Mouse (Mus musculus) neural tube, embryonic 15.5 days (tissue): ENCODE results near the gene Cpeb1. TPM values are rescaled to one million over a fixed set of nuclear protein-coding genes. Genes with fewer than 3 reads are reported as not detected.
"Not testable (repeated sequence)": the region's sequence is repeated elsewhere in the genome, so short reads cannot be mapped to it uniquely, and the experiment has no call there.

Source experiments
- ATAC-seq: fragments of 200-750 bp; cut with Nextera tagmentation; 2 replicates; pipeline ENCODE4 v1.8.0; 2017; ENCODE audit warnings: mild to moderate bottlenecking, moderate TSS enrichment, moderate library complexity; ENCODE audit not compliant: low FRiP score
- H3K27ac ChIP-seq: fragments of 300-500 bp; sonication (generic); replicated peaks from 2 replicates; pipeline ENCODE4 v1.5.1; 2015; ENCODE audit warnings: mild to moderate bottlenecking, inconsistent platforms
- H3K27me3 ChIP-seq: fragments of 300-500 bp; sonication (generic); replicated peaks from 2 replicates; pipeline ENCODE4 v1.6.1; 2015; ENCODE audit warnings: inconsistent platforms
- H3K36me3 ChIP-seq: fragments of 300-500 bp; sonication (generic); 2 replicates; pipeline ENCODE4 v1.6.1; 2015; ENCODE audit warnings: inconsistent platforms
- H3K4me1 ChIP-seq: fragments of 300-500 bp; sonication (generic); 2 replicates; pipeline ENCODE4 v1.6.1; 2015; ENCODE audit warnings: inconsistent platforms
- H3K4me2 ChIP-seq: fragments of 300-500 bp; sonication (generic); 2 replicates; pipeline ENCODE4 v1.6.1; 2015; ENCODE audit warnings: inconsistent platforms, mild to moderate bottlenecking, moderate library complexity
- H3K4me3 ChIP-seq: fragments of 300-500 bp; sonication (generic); replicated peaks from 2 replicates; pipeline ENCODE4 v1.5.1; 2015; ENCODE audit warnings: mild to moderate bottlenecking, inconsistent platforms
- H3K9ac ChIP-seq: fragments of 300-500 bp; sonication (generic); replicated peaks from 2 replicates; pipeline ENCODE4 v1.6.1; 2015; ENCODE audit warnings: mild to moderate bottlenecking, inconsistent platforms
- H3K9me3 ChIP-seq: fragments of 300-500 bp; sonication (generic); replicated peaks from 2 replicates; pipeline ENCODE4 v1.6.1; 2016; ENCODE audit warnings: inconsistent platforms
- WGBS: fragments of 180-500 bp; shearing (Covaris S2); methylation state at CpG from one replicate; pipeline ENCODE4 v1.1.7; 2015; ENCODE audit warnings: mixed read lengths; 5-methylcytosine and 5-hydroxymethylcytosine counted together
- polyA plus RNA-seq: library from polyadenylated mRNA; unstranded; fragments of >200 nt; fragmentation: Nextera tagmentation; extraction: Ambion mirVana; gene quantifications from 2 replicates; pipeline ENCODE4 v1.2.1, GENCODE M21; 2015

Gene Cpeb1
- 7.3 and 9.6 TPM in 2 replicates for polyA plus RNA-seq

DNA sequence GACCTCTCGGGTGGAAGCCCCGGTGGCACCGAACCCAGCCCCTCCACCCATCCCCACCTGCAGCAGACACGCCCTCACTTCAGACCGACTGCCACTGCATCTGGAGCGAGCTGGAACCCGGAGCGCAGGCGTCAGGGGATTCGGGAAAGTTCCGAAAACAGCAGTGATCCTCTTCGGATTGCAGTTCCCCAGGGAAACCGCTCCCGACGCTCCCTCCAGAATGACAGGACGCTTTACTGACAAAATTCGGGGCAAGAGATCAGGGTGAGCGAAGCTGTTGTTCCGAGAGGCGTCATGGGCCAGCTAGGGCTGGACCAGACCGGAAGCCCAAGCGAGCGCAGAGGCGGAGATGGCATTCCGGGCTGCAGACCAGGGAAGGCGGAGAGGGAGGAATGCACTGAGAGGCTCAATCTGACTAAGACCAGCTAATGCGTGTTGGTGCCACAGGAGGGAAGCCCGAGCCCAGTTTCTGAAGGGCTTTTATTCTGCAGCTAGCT is at the start of gene Cpeb1:
TSS of gene Cpeb1 (minus strand) at position 311 of the 497 bp plus-strand sequence.
- Histone ChIP-seq H3K4me3 (peak within 1 kb of the TSS; percentile 60), H3K4me2 (peak within 1 kb of the TSS; percentile 81), H3K27me3 (peaks cover 52% of the 10 kb centered on the region), H3K27ac (no peak within 1 kb of the TSS), H3K36me3 (peaks cover 2% of the 10 kb centered on the region), H3K9ac (peak within 1 kb of the TSS; percentile 44), H3K4me1 (peaks cover 31% of the 10 kb centered on the region), H3K9me3 (no peaks in the 10 kb centered on the region)
- WGBS, result 1% methylated on average over 28 of the region's 28 CpGs
- ATAC-seq, result peak; percentile 70

DNA sequence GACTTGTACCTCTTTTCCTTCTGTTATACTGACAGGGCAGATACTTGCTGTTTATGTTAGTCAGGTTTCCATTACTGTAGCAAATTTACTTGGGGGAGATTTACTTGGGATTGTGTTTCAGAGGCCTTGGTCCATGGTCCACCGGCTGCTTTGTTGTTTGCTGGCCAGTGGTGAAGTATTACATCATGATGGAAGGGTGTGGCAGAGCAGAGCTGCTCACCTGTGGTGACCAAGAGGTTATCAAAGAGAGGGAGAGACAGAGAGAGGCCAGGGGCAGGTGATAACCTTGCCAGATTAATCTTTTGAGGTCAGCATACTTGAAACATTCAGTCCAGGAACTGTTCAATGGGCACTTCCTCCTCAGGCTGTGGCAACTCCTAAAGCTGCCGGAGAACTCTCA is 45.8 kb upstream of the Cpeb1 start:
- Histone ChIP-seq H3K4me3 (no peak overlapping the region), H3K4me1 (no peaks in the 10 kb centered on the region), H3K36me3 (no peaks in the 10 kb centered on the region), H3K27me3 (no peaks in the 10 kb centered on the region), H3K27ac (no peak overlapping the region), H3K9ac (no peak overlapping the region), H3K9me3 (no peaks in the 10 kb centered on the region), H3K4me2 (no peak overlapping the region)
- WGBS, result 92% methylated on average over 2 of the region's 2 CpGs
- ATAC-seq, result no peak

DNA sequence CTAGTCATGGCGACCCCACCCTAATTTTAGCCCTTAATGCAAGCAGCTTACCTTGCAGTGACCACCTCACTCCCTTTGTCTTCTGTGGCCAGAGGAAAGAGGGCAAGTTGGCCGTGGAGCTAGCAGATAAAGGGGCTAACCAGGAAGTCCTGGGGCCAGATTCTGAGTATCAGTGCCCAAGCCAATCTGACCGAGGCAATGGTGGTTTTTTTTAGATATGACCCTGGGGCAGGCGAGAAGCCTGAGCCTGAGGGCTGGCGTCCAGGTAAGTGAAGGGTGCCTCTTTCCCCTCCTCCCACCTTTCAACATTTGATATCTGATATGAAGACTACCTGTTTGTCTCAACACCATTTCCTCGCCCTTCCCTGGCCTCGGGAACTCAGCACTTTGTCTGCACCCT is 42.9 kb upstream of the Cpeb1 start, which contains the start of gene BC048679:
TSS of gene BC048679 (minus strand) at position 101 of the 400 bp plus-strand sequence.
- 77% methylated on average over 7 of the region's 7 CpGs for WGBS

DNA sequence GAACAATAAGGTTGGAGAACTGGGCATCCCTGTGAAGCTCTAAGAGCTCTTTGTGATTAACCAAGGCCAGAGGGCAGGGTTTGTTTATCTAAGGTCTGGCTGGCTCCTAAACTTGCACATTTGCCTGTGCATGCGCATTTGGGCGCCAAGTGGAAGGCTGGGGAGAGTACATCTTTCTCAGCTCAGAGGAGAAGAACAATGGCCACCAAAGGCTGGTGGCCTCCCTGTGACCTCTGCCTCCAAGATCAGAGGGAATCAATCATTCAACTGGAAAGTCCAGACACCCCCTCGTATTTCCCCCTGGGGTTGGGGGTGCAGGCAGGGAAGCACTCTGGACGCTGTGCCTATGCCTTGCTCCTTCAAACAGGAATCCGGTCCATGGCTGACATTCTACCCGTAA is 41.9 kb upstream of the Cpeb1 start:
- H3K9ac ChIP-seq, result no peak overlapping the region
- no peak overlapping the region for H3K4me2 ChIP-seq
- H3K4me1 ChIP-seq, result peaks cover 13% of the 10 kb centered on the region
- H3K9me3 ChIP-seq, result no peaks in the 10 kb centered on the region
- 9% methylated on average over 6 of the region's 6 CpGs for WGBS
- H3K27me3 ChIP-seq, result no peaks in the 10 kb centered on the region
- H3K27ac ChIP-seq, result no peak overlapping the region
- no peak for ATAC-seq
- no peaks in the 10 kb centered on the region for H3K36me3 ChIP-seq
- H3K4me3 ChIP-seq, result no peak overlapping the region

More for the DNA sequence above, 42.9 kb upstream of the Cpeb1 start, which contains the start of gene BC048679:
- no peaks in the 10 kb centered on the region for H3K9me3 ChIP-seq
- peaks cover 5% of the 10 kb centered on the region; the same call in 1 of the 2 replicates for H3K4me1 ChIP-seq
- no peaks in the 10 kb centered on the region for H3K27me3 ChIP-seq
- H3K4me2 ChIP-seq, result no peak within 1 kb of the TSS
- no peak within 1 kb of the TSS for H3K27ac ChIP-seq
- H3K9ac ChIP-seq, result no peak within 1 kb of the TSS
- ATAC-seq, result no peak
- no peak within 1 kb of the TSS for H3K4me3 ChIP-seq
- H3K36me3 ChIP-seq, result no peaks in the 10 kb centered on the region

DNA sequence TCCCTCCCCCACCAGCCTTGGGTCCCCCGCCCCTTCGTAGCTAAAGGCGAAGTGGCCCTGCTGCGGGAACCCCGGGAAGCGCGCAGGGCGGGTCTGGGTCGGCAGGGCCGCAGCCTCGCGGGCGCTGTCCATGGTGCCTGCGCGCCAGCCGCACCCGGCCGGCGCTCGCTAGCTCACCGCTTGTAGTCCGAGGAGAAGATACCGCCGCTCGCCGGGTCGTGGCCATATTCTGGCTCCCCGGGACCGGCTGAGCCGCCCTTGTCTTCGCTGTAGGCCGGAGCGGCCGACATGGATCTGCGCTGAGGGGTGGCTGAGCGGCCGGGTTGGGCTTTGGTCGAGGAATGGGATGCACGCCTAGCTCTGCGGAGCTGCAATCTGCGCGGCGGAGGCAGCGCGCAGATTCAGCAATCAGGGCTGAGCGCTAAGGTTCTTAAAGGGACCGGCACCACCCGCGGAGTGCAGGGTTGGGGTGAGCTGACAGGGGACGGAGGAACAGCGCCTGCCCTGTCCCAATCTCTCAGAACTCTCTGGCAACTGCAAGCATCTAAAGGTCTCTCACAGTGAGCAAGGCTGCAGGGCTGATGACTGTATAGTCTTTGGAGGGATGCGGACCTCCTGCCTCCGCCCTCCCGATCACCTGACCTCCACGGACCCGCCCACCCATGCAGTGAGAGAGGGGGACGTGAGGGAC is 38.2 kb upstream of the Cpeb1 start, which contains the start of gene Ap3b2:
TSS of gene Ap3b2 (minus strand) at position 595 of the 691 bp plus-strand sequence.
- H3K27me3 ChIP-seq, result no peaks in the 10 kb centered on the region

DNA sequence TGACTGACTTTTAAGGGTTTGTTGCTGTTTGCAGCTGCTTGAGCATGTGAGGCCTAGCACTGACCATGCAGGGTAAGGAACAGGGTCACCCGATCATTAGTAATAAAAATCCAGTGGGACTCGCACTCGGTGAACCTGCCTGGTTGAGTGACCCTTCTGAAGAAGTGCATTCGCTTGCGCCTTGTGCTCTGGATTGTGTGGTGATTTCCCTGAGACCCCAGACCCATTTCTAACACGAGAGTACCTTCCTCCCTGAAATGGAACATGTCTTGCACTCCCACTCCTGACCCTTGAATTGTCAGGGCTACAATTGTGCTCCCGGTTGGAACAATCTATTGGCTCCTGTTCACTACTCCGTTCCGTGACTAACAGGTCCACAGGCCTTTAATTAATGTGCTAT is 37.4 kb upstream of the Cpeb1 start:
- whole genome bisulfite sequencing, result 24% methylated on average over 9 of the region's 9 CpGs
- peak overlapping the region; percentile 91 for H3K9ac ChIP-seq
- H3K4me2 ChIP-seq, result peak overlapping the region; percentile 67
- H3K4me3 ChIP-seq, result peak overlapping the region; percentile 92
- no peak for ATAC-seq
- no peaks in the 10 kb centered on the region for H3K27me3 ChIP-seq
- H3K4me1 ChIP-seq, result peaks cover 38% of the 10 kb centered on the region
- H3K27ac ChIP-seq, result peak overlapping the region; percentile 98
- H3K9me3 ChIP-seq, result no peaks in the 10 kb centered on the region
- H3K36me3 ChIP-seq, result no peaks in the 10 kb centered on the region

More for the DNA sequence above, 38.2 kb upstream of the Cpeb1 start, which contains the start of gene Ap3b2:
- peak; percentile 96 for ATAC-seq
- under 1% methylated on average over 57 of the region's 57 CpGs for WGBS
- no peaks in the 10 kb centered on the region for H3K9me3 ChIP-seq
- peak within 1 kb of the TSS; percentile 67 for H3K4me2 ChIP-seq
- H3K27ac ChIP-seq, result peak within 1 kb of the TSS; percentile 98
- H3K4me3 ChIP-seq, result peak within 1 kb of the TSS; percentile 92
- H3K36me3 ChIP-seq, result no peaks in the 10 kb centered on the region
- peaks cover 38% of the 10 kb centered on the region for H3K4me1 ChIP-seq
- H3K9ac ChIP-seq, result peak within 1 kb of the TSS; percentile 91

DNA sequence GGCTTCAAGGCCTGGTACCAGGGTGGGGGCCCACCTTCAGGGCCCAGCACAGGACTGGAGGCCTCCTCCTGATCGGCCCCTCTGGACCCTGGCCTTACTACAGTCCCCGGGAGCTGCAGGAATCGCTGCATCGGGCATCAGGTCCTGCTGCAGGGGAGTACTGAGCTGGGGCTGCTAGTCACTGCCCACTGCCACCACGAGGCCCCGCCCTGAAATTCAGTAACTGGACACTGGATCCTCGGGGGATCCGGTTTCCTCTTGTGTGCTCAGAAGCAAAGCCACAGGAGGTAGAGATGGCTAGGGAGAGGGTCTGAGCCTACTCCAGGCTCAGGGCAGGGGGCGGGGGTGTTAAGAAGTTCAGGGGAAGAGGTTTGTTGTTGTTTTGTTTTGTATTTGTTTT is 34.4 kb upstream of the Cpeb1 start:
- no peak overlapping the region for H3K4me2 ChIP-seq
- H3K4me3 ChIP-seq, result no peak overlapping the region
- H3K36me3 ChIP-seq, result peaks cover 6% of the 10 kb centered on the region
- peaks cover 38% of the 10 kb centered on the region for H3K4me1 ChIP-seq
- WGBS, result 12% methylated on average over 9 of the region's 9 CpGs
- H3K27me3 ChIP-seq, result no peaks in the 10 kb centered on the region
- no peak overlapping the region for H3K9ac ChIP-seq
- ATAC-seq, result no peak
- H3K9me3 ChIP-seq, result no peaks in the 10 kb centered on the region
- H3K27ac ChIP-seq, result no peak overlapping the region

DNA sequence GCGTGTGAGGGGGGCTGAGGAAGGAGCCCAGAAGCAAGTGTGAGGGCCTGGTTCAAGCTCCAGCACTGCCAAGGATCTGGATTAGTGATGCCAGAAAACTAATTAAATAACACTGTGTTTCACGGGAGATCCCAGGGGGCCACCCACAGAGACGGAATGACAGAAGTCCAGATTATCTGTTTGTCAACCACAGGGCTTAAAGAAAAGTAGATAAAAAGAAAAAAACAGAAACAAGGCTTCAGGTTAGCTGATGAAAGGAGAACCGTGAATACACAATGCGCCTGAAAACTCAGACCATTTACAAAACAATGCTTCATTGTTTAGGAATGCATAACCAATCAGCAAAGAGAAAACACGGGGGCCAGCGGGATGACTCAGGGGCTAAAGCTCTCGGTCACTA is 25.5 kb upstream of the Cpeb1 start:
- Histone ChIP-seq H3K4me3 (no peak overlapping the region), H3K4me1 (no peaks in the 10 kb centered on the region), H3K27ac (no peak overlapping the region), H3K9me3 (no peaks in the 10 kb centered on the region), H3K27me3 (peaks cover 3% of the 10 kb centered on the region; the same call in 1 of the 2 replicates), H3K4me2 (no peak overlapping the region), H3K9ac (no peak overlapping the region), H3K36me3 (peaks cover 38% of the 10 kb centered on the region)
- ATAC-seq, result no peak
- 5% methylated on average over 8 of the region's 8 CpGs for WGBS

DNA sequence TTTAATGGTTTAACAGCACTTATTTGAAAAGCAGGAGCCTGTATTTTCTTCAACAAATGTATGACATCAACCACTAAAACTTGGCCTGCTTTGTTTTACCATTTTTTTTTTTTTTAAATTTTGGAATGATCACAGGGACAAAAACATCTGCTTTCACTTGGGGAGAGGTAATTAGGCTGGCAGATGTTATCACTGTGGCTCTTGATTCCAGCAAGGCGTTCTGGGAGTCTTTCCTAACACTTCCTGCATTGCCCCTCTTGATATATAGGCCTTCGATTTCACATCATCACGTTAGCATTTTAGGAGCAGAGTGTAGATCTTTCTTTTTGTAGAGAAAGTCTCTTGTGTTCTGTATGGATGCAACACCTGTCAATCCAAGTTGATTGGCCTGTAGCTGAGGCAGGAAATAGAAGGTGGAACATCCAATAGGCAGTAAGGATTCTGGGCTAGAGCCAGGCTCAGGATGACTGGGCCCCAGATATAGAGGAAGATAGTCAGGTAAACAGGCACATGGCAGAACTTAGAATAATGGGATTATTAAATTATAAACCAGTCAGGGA is 24.3 kb upstream of the Cpeb1 start:
- 70% methylated on average over 3 of the region's 3 CpGs for WGBS
- H3K4me2 ChIP-seq, result no peak overlapping the region
- no peak overlapping the region for H3K27ac ChIP-seq
- H3K27me3 ChIP-seq, result peaks cover 3% of the 10 kb centered on the region; the same call in 1 of the 2 replicates
- peaks cover 43% of the 10 kb centered on the region for H3K36me3 ChIP-seq
- no peak overlapping the region for H3K4me3 ChIP-seq
- no peak for ATAC-seq
- H3K9me3 ChIP-seq, result no peaks in the 10 kb centered on the region
- H3K4me1 ChIP-seq, result no peaks in the 10 kb centered on the region
- H3K9ac ChIP-seq, result no peak overlapping the region

DNA sequence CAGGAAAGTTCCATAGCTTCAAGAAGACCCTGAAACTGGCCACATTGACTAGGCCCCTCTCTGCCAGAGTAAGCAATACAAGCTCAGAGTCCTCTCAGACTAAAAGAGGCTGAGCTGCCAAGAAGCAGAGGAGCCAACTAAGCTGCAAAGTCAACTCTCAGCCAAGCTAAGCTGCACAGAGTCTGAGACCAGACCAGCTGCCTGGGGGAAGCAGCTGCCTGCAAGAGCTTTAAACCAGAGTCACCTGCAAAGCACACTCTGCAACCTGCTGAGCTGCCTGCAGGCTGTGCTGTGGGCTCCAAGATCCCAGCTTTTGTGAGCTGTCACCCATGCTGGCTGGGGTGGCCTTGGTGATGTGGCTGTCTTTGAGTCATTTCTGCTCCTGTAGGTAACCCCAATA is 23.0 kb upstream of the Cpeb1 start:
- not testable (repeated sequence) for H3K9me3 ChIP-seq, H3K9ac ChIP-seq, H3K4me3 ChIP-seq, H3K4me1 ChIP-seq, H3K4me2 ChIP-seq, H3K27ac ChIP-seq, ATAC-seq, H3K27me3 ChIP-seq
- H3K36me3 ChIP-seq, result peaks cover 43% of the 10 kb centered on the region

DNA sequence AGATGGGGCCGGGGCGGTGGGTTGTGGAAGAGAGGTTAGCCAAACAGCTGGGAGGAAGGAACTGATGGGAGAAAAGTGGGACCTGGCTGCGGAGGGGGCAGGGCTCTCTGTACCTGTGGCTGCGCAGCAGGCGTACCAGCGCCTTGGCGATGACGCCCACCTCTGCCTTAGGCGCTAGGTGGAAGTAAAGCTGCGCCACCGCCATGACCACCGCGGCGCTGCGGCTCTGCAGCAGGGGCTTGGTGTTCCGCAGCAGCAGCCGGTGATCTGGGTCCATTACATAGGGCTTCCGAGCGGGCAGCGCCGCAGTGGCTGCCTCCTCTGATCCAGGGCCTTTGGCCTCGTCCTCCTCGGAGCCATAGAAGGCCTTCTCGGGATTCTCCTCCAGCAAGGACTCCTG is 21.6 kb upstream of the Cpeb1 start:
- 10% methylated on average over 24 of the region's 24 CpGs for WGBS
- ATAC-seq, result peak; percentile 35; the same call in 1 of the 2 replicates
- no peak overlapping the region; the same call in 1 of the 2 replicates for H3K4me2 ChIP-seq
- H3K27ac ChIP-seq, result no peak overlapping the region
- H3K36me3 ChIP-seq, result peaks cover 44% of the 10 kb centered on the region
- H3K27me3 ChIP-seq, result peaks cover 3% of the 10 kb centered on the region; the same call in 1 of the 2 replicates
- no peak overlapping the region for H3K9ac ChIP-seq
- H3K4me3 ChIP-seq, result no peak overlapping the region
- no peaks in the 10 kb centered on the region for H3K4me1 ChIP-seq
- no peaks in the 10 kb centered on the region for H3K9me3 ChIP-seq

DNA sequence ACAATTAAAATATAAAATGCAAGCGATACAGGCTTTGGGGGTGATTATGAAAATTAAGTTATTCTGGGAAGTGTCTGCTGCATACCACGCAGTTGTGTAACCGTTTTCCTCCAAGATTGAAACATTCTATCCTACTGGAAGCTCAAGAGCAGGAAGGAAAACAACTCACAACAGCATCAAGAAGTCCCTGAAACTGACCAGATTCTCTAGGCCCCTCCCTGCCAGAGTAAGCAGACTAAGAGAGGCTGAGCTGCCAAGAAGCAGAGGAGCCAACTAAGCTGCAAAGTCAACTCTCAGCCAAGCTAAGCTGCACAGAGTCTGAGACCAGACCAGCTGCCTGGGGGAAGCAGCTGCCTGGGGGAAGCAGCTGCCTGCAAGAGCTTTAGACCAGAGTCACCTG is 20.0 kb upstream of the Cpeb1 start:
- Histone ChIP-seq H3K9ac (no peak overlapping the region), H3K36me3 (peaks cover 57% of the 10 kb centered on the region), H3K4me1 (no peaks in the 10 kb centered on the region), H3K4me3 (no peak overlapping the region), H3K9me3 (no peaks in the 10 kb centered on the region), H3K4me2 (no peak overlapping the region), H3K27me3 (peaks cover 3% of the 10 kb centered on the region; the same call in 1 of the 2 replicates), H3K27ac (no peak overlapping the region)
- 84% methylated on average over 3 of the region's 3 CpGs for WGBS
- no peak for ATAC-seq
